11 mouse cellular contexts compared by ENCODE assay signal in the genomic region with DNA sequence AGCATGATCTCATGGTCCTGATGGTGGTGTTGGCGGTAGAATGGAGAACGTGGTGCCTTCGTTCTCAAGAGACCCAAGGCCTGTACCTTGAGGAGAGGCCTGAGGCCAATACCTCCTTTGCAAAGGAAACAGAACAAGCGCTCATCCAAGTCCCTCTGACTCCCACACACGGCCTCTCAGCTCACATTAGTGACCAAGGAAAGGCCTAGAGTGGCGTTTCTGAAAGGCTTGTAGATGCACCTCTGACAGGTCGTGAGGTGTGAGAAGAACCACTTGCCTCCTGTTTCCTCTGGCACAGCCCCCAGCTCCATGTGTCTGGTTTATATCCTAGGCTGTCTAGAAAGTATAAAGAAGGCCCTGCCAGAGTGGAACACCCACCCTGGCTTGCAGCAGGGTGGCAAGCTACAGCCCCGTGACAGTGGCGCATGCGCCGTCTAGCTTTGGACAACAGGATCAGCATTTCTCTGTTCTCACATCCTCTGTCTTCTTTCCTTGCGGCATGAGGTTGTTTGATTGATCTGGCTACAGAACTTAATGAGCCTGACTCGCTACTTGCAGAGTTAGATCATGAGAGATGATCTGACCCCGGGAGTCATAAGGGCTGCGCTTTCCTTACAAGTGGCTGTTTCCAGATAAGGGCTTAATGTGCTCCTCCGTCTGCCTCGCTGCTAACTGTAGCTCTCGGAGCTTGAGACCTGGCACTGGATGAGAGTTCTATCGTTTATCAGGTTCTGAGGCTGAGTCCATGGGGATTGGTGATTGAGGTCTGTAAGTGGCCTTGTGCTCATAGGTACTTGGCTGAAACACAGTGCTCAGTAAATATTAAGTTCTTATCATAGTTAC.
DNase-seq lines count a peak whose midpoint lies in the region; ATAC-seq lines count a peak whose summit lies in the region.
"Had no signal": no experiment of that assay in that cellular context is flagged by ENCODE, and none has a peak within 500 bp of the region (broad histone marks: within the 10 kb centered on the region; RNA-seq: fewer than 3 reads in every experiment).

No protein-coding gene starts in this region.

- H3K4me1 ChIP-seq in hindbrain, embryonic 10.5 days (replicated peaks): peaks cover 53% of the 10 kb centered on the region
- no peaks in the 10 kb centered on the region for H3K4me1 ChIP-seq in hindbrain, embryonic 11.5 days (replicated peaks; ENCODE audit: control insufficient read depth, insufficient read depth, low read length)
- peaks cover 7% of the 10 kb centered on the region; the same call in 1 of the 2 replicates for H3K4me1 ChIP-seq in neural tube, embryonic 11.5 days (ENCODE audit: control insufficient read depth, insufficient read depth, low read length)
- H3K4me1 ChIP-seq in limb, embryonic 10.5 days: peaks cover 50% of the 10 kb centered on the region

- no peak overlapping the region for H3K4me2 ChIP-seq in hindbrain, embryonic 11.5 days (replicated peaks; ENCODE audit: low read depth, low read length)
- no peak overlapping the region for H3K4me2 ChIP-seq in neural tube, embryonic 11.5 days (ENCODE audit: low read depth)
- H3K4me2 ChIP-seq: hindbrain, embryonic 15.5 days had no signal

- no peaks in the 10 kb centered on the region for H3K27me3 ChIP-seq in hindbrain, embryonic 10.5 days (ENCODE audit: insufficient read depth, poor library complexity, severe bottlenecking)
- H3K27me3 ChIP-seq in hindbrain, embryonic 11.5 days (ENCODE audit: control insufficient read depth, insufficient read depth, low read length): no peaks in the 10 kb centered on the region
- H3K27me3 ChIP-seq in neural tube, embryonic 11.5 days (ENCODE audit: control insufficient read depth, insufficient read depth, low read length): no peaks in the 10 kb centered on the region
- H3K27me3 ChIP-seq in limb, embryonic 10.5 days (ENCODE audit: low read depth, poor library complexity, severe bottlenecking): no peaks in the 10 kb centered on the region
- H3K27me3 ChIP-seq: hindbrain, embryonic 15.5 days had no signal

- no peaks in the 10 kb centered on the region for H3K36me3 ChIP-seq in hindbrain, embryonic 10.5 days
- H3K36me3 ChIP-seq in hindbrain, embryonic 11.5 days (ENCODE audit: control insufficient read depth, insufficient read depth, low read length): no peaks in the 10 kb centered on the region
- H3K36me3 ChIP-seq in neural tube, embryonic 11.5 days (ENCODE audit: control insufficient read depth, insufficient read depth, low read length): no peaks in the 10 kb centered on the region
- no peaks in the 10 kb centered on the region for H3K36me3 ChIP-seq in limb, embryonic 10.5 days
- H3K36me3 ChIP-seq: hindbrain, embryonic 15.5 days had no signal

- WGBS in hindbrain, embryonic 10.5 days: 91% methylated on average over 19 of the region's 19 CpGs
- WGBS in hindbrain, embryonic 11.5 days: 85% methylated on average over 19 of the region's 19 CpGs
- WGBS in neural tube, embryonic 11.5 days: 84% methylated on average over 19 of the region's 19 CpGs
- WGBS in limb, embryonic 10.5 days: 47% methylated on average over 19 of the region's 19 CpGs

- H3K27ac ChIP-seq in hindbrain, embryonic 10.5 days: peak overlapping the region; percentile 51; the same call in 1 of the 2 replicates
- no peak overlapping the region for H3K27ac ChIP-seq in hindbrain, embryonic 11.5 days (ENCODE audit: low read depth, low read length)
- H3K27ac ChIP-seq in neural tube, embryonic 11.5 days (ENCODE audit: low read depth, low read length): 0 out of 2 replicates have a peak overlapping the region, but pooled peaks have one; percentile 7
- peak overlapping the region; percentile 54 for H3K27ac ChIP-seq in limb, embryonic 10.5 days
- H3K27ac ChIP-seq: left cerebral cortex, adult 2 months had no signal

- no peak overlapping the region for H3K4me3 ChIP-seq in hindbrain, embryonic 10.5 days
- no peak overlapping the region for H3K4me3 ChIP-seq in hindbrain, embryonic 11.5 days (ENCODE audit: low read depth, low read length)
- H3K4me3 ChIP-seq in neural tube, embryonic 11.5 days (ENCODE audit: low read depth, low read length): no peak overlapping the region
- no peak overlapping the region for H3K4me3 ChIP-seq in limb, embryonic 10.5 days
- H3K4me3 ChIP-seq: hindbrain, embryonic 15.5 days; left cerebral cortex, adult 2 months had no signal

- H3K9me3 ChIP-seq in hindbrain, embryonic 10.5 days: no peaks in the 10 kb centered on the region
- no peaks in the 10 kb centered on the region for H3K9me3 ChIP-seq in hindbrain, embryonic 11.5 days (ENCODE audit: control insufficient read depth, low read length)
- no peaks in the 10 kb centered on the region for H3K9me3 ChIP-seq in neural tube, embryonic 11.5 days (ENCODE audit: control insufficient read depth, low read length)
- no peaks in the 10 kb centered on the region for H3K9me3 ChIP-seq in limb, embryonic 10.5 days (replicated peaks)
- H3K9me3 ChIP-seq: hindbrain, embryonic 15.5 days had no signal

- ATAC-seq in hindbrain, embryonic 11.5 days (ENCODE audit: low FRiP score): no peak
- ATAC-seq in neural tube, embryonic 11.5 days (ENCODE audit: insufficient read depth, low FRiP score, low TSS enrichment): no peak
- ATAC-seq: forebrain, postnatal 0 days had no signal

- H3K9ac ChIP-seq in hindbrain, embryonic 11.5 days (ENCODE audit: low read depth, low read length): no peak overlapping the region
- H3K9ac ChIP-seq in neural tube, embryonic 11.5 days (ENCODE audit: low read length): no peak overlapping the region
- H3K9ac ChIP-seq: forebrain, postnatal 0 days; hindbrain, embryonic 15.5 days had no signal

- intact Hi-C loops in left cerebral cortex, postnatal 4 days (cut with DNase I): no loop called here

- no peak for DNase-seq in hindbrain, embryonic 10.5 days (ENCODE audit: low spot score)
- DNase-seq in hindbrain, embryonic 11.5 days (ENCODE audit: low spot score): no peak
- no peak for DNase-seq in neural tube, embryonic 11.5 days (ENCODE audit: low spot score)
- DNase-seq in neural tube, embryonic 10.5 days (ENCODE audit: extremely low spot score, low spot score): no peak
- no peak for DNase-seq in limb, embryonic 10.5 days (ENCODE audit: low spot score)
- DNase-seq in thymus, postnatal 36 days: no peak
- no peak for DNase-seq in left cerebral cortex, postnatal 4 days
- DNase-seq in spleen, adult 12 weeks (ENCODE audit: low spot score): no peak
- DNase-seq: forebrain, postnatal 0 days had no signal
